Mouse (Mus musculus): Measurements from ENCODE around the gene Bcl2a1b. TPM values are rescaled to one million over a fixed set of nuclear protein-coding genes. Genes with fewer than 3 reads are reported as not detected.

Bcl2a1b gene
- 230 TPM for polyA plus RNA-seq (2017; shearing (Covaris generic))

GRCm38 (mm10) chr9:89198969-89199416 lies at the start of gene Bcl2a1b, which contains the start of gene Gm29094:
Gene Bcl2a1b, plus strand, starts transcription at chr9:89199209.
Gene Gm29094, plus strand, starts transcription at chr9:89199379.

GRCm38 (mm10) chr9:89210353-89211064 lies 11.5 kb downstream of the Bcl2a1b start, which contains the start of gene Mthfs:
Gene Mthfs, plus strand, starts transcription at chr9:89210676.

Other genes with a start within 250 kb of the Bcl2a1b start
- 0.46 TPM for gene Bcl2a1a, start 242.3 kb upstream of the Bcl2a1b start, polyA plus RNA-seq (2017; shearing (Covaris generic))
- not detected for gene Trim43b, start 106.4 kb upstream of the Bcl2a1b start, polyA plus RNA-seq (2017; shearing (Covaris generic))
- 30.1 TPM for gene Gm29094, start 170 bp downstream of the Bcl2a1b start, polyA plus RNA-seq (2017; shearing (Covaris generic))
- gene Mthfs, start 11.5 kb downstream of the Bcl2a1b start, polyA plus RNA-seq (2017; shearing (Covaris generic)), result 112 TPM

Measured in CD4-positive, CD25-positive, alpha-beta regulatory T cell, adult 9 weeks (primary cell).